Mouse (Mus musculus) CH12.LX (cell line): ENCODE measurements around the gene Rc3h1. TPM values are rescaled to one million over a fixed set of nuclear protein-coding genes. Genes with fewer than 3 reads are reported as not detected.

Experiments used
- DNase-seq: peaks from one replicate; pipeline ENCODE4 v3.0.0-alpha.2; 2013; ENCODE audit errors: extremely low read depth
- H3K27ac ChIP-seq: 2 replicates; pipeline ENCODE4 v1.5.1; 2012; ENCODE audit warnings: low read depth, mild to moderate bottlenecking, control low read depth, moderate library complexity; ENCODE audit not compliant: insufficient read depth
- H3K27me3 ChIP-seq: replicated peaks from 2 replicates; pipeline ENCODE3; 2012; ENCODE audit warnings: inconsistent platforms
- H3K36me3 ChIP-seq, 2 experiments: replicated peaks in 1 of 2; 2 replicates each; pipeline versions ENCODE3 to v1.6.1; 2012; ENCODE audit warnings: inconsistent platforms in 1 of 2, low read length in 1 of 2, mild to moderate bottlenecking in 1 of 2, mixed read lengths in 1 of 2, moderate library complexity in 1 of 2; ENCODE audit not compliant: control insufficient read depth in 1 of 2, insufficient read depth in 1 of 2
- H3K4me1 ChIP-seq, 2 experiments: 2 replicates each; pipeline ENCODE4 v1.6.1; 2012; ENCODE audit warnings: inconsistent platforms in 1 of 2, moderate library complexity in 1 of 2; ENCODE audit not compliant: insufficient read depth in 2 of 2, control insufficient read depth in 1 of 2
- H3K4me2 ChIP-seq: 2 replicates; pipeline ENCODE4 v1.6.1; 2012; ENCODE audit warnings: low read depth, mild to moderate bottlenecking, control low read depth; ENCODE audit not compliant: poor library complexity, insufficient read depth, severe bottlenecking
- H3K4me3 ChIP-seq, 3 experiments: fragments of 150-350 bp in 1 of 3; sonication (generic) in 1 of 3; replicated peaks in 1 of 3; 2 replicates each; pipeline versions ENCODE3 to v1.5.1; 2011 to 2012; ENCODE audit warnings: low read depth in 2 of 3, low read length in 2 of 3, mild to moderate bottlenecking in 2 of 3, moderate library complexity in 2 of 3, control low read depth in 1 of 3, improper control_type of control experiment in 1 of 3, inconsistent platforms in 1 of 3, mixed read lengths in 1 of 3; ENCODE audit not compliant: poor library complexity in 1 of 3
- H3K79me2 ChIP-seq: replicated peaks from 2 replicates; pipeline ENCODE4 v1.6.1; 2012; ENCODE audit warnings: mild to moderate bottlenecking, moderate library complexity; ENCODE audit not compliant: control insufficient read depth, poor library complexity, insufficient read depth, severe bottlenecking; ENCODE audit errors: extremely low read depth
- H3K9ac ChIP-seq: 2 replicates; pipeline ENCODE4 v1.6.1; 2012; ENCODE audit warnings: low read depth, mild to moderate bottlenecking, control low read depth, moderate library complexity; ENCODE audit not compliant: insufficient read depth
- H3K9me3 ChIP-seq: replicated peaks from 2 replicates; pipeline ENCODE3; 2012; ENCODE audit warnings: low read length, inconsistent platforms, mixed read lengths
- BHLHE40 ChIP-seq: IDR thresholded peaks from 2 replicates; pipeline ENCODE4 v1.6.1; 2011; ENCODE audit warnings: mild to moderate bottlenecking, low read depth, low read length, improper control_type of control experiment
- CHD2 ChIP-seq: IDR thresholded peaks from 2 replicates; pipeline ENCODE4 v1.6.1; 2011; ENCODE audit warnings: low read length, improper control_type of control experiment
- CTCF ChIP-seq, 2 experiments: IDR thresholded peaks in 1 of 2; conservative IDR thresholded peaks in 1 of 2; 2 replicates each; pipeline ENCODE4 v1.5.1; 2011 to 2012; ENCODE audit warnings: low read depth in 2 of 2, low read length in 2 of 2, improper control_type of control experiment in 1 of 2, inconsistent platforms in 1 of 2, mild to moderate bottlenecking in 1 of 2, moderate library complexity in 1 of 2
- ELF1 ChIP-seq: IDR thresholded peaks from 2 replicates; pipeline ENCODE4 v1.6.1; 2014; ENCODE audit warnings: low read depth, mild to moderate bottlenecking, inconsistent platforms, low read length, improper control_type of control experiment
- HCFC1 ChIP-seq: IDR thresholded peaks from 2 replicates; pipeline ENCODE4 v1.6.1; 2012; ENCODE audit warnings: low read depth, mild to moderate bottlenecking, inconsistent platforms, low read length, improper control_type of control experiment
- JUN ChIP-seq: IDR thresholded peaks from 2 replicates; pipeline ENCODE4 v1.6.1; 2011; ENCODE audit warnings: low read depth, mild to moderate bottlenecking, low read length, improper control_type of control experiment, moderate library complexity; ENCODE audit not compliant: insufficient read depth
- JUND ChIP-seq: conservative IDR thresholded peaks from 2 replicates; pipeline ENCODE4 v1.6.1; 2011; ENCODE audit warnings: low read depth, low read length, improper control_type of control experiment
- KAT2A ChIP-seq: IDR thresholded peaks from 2 replicates; pipeline ENCODE4 v1.6.1; 2012; ENCODE audit warnings: low read length, improper control_type of control experiment, inconsistent platforms; ENCODE audit not compliant: insufficient replicate concordance
- MAZ ChIP-seq: IDR thresholded peaks from 2 replicates; pipeline ENCODE4 v1.6.1; 2012; ENCODE audit warnings: low read depth, mild to moderate bottlenecking, inconsistent platforms, low read length, improper control_type of control experiment, moderate library complexity
- MEF2A ChIP-seq: IDR thresholded peaks from 2 replicates; pipeline ENCODE4 v1.6.1; 2014; ENCODE audit warnings: low read depth, mild to moderate bottlenecking, inconsistent platforms, low read length, improper control_type of control experiment, borderline replicate concordance
- PAX5 ChIP-seq: IDR thresholded peaks from 2 replicates; pipeline ENCODE4 v1.6.1; 2012; ENCODE audit warnings: low read length, inconsistent platforms, mixed read lengths
- POLR2A ChIP-seq: IDR thresholded peaks from 2 replicates; pipeline ENCODE4 v1.6.1; 2011; ENCODE audit warnings: low read depth, mild to moderate bottlenecking, improper control_type of control experiment, low read length
- POLR2AphosphoS2 ChIP-seq: IDR thresholded peaks from 2 replicates; pipeline ENCODE4 v1.6.1; 2011; ENCODE audit warnings: low read depth, low read length, improper control_type of control experiment
- RAD21 ChIP-seq: IDR thresholded peaks from 2 replicates; pipeline ENCODE4 v1.6.1; 2011; ENCODE audit warnings: low read depth, mild to moderate bottlenecking, low read length, improper control_type of control experiment, moderate library complexity
- SIN3A ChIP-seq: IDR thresholded peaks from 2 replicates; pipeline ENCODE4 v1.6.1; 2012; ENCODE audit warnings: low read length, improper control_type of control experiment, inconsistent platforms
- SMC3 ChIP-seq: IDR thresholded peaks from 2 replicates; pipeline ENCODE4 v1.6.1; 2011; ENCODE audit warnings: low read depth, low read length, improper control_type of control experiment
- USF2 ChIP-seq: conservative IDR thresholded peaks from 2 replicates; pipeline ENCODE4 v1.6.1; 2011; ENCODE audit warnings: low read depth, low read length, improper control_type of control experiment
- ZKSCAN1 ChIP-seq: IDR thresholded peaks from 2 replicates; pipeline ENCODE4 v1.6.1; 2012; ENCODE audit warnings: low read depth, inconsistent platforms, low read length, improper control_type of control experiment, borderline replicate concordance
- dilution Hi-C: fragments of 300-500 bp; cut with MboI; formaldehyde crosslinking; loops from 2 replicates; pipeline ENCODE4 v1.14.3; 2020; ENCODE audit warnings: low sequenced_read_pairs; ENCODE audit not compliant: extremely low pct_unique_long_range_greater_than_20kb, extremely low pct_ligation_motif_present
- in situ Hi-C: fragments of 300-500 bp; cut with MboI; formaldehyde crosslinking; loops from 3 replicates; pipeline ENCODE4 v1.14.3; 2019; ENCODE audit warnings: low sequenced_read_pairs, low pct_ligation_motif_present, low pct_unique_long_range_greater_than_20kb, mixed read lengths
- polyA plus RNA-seq: library from polyadenylated mRNA; unstranded; fragments of >175 nt; gene quantifications from 2 replicates; pipeline ENCODE4 v1.2.1, GENCODE M21; 2012; ENCODE audit warnings: low read depth; ENCODE audit not compliant: insufficient read length
- total RNA-seq, 2 experiments: library from RNA; depleted of rRNA; stranded (reverse); fragments of 300-350 nt in 1 of 2; fragments of >200 nt in 1 of 2; gene quantifications; 2 replicates each; pipeline ENCODE4 v1.2.3; 2012 to 2014

The Rc3h1 gene
- total and polyA plus RNA-seq, 3 experiments: 17.8 to 22.5 (median 21.7) TPM

DNA sequence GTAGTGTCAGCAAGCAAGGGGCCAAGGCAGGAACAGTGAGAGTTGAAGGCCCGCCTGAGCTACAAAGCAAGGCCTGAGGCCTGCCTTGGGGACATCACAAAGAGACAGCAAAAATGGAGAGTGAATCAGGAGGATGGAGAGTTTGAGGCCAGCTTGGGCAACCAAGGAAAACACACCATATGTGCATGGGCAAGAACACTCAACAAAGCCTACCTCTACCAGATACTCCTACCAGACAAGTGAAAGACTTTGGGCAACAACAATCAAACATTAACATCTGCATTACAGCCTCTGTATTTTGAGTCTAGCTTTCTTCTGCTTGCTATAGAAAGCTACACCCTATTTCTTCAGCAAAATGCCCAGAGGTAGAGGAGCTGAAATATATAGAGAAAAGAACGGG lies 101.8 kb downstream of the Rc3h1 start:
- Histone ChIP-seq H3K36me3 (peaks cover 37 to 72% of the 10 kb centered on the region in 2 experiments), H3K4me1 (peaks cover 0 to 8% of the 10 kb centered on the region in 2 experiments; a peak in 1 of 4 replicates), H3K4me3 (no peak overlapping the region), H3K9ac (no peak overlapping the region), H3K9me3 (no peaks in the 10 kb centered on the region), H3K27ac (no peak overlapping the region), H3K4me2 (no peak overlapping the region)
- dilution Hi-C loops: no loop called here
- DNase-seq: no peak
- TF ChIP-seq PAX5 (no peak), POLR2AphosphoS2 (peak; percentile 63; the same call in 1 of the 2 replicates), SIN3A (no peak), MAZ (no peak), RAD21 (no peak)
- TF ChIP-seq, all 38 proteins: peak for 1
- in situ Hi-C loops: no loop called here
- Histone ChIP-seq H3K27me3 (no peaks in the 10 kb centered on the region), H3K79me2 (0 out of 2 replicates have a peak, but pooled peaks cover 3% of the 10 kb centered on the region)

DNA sequence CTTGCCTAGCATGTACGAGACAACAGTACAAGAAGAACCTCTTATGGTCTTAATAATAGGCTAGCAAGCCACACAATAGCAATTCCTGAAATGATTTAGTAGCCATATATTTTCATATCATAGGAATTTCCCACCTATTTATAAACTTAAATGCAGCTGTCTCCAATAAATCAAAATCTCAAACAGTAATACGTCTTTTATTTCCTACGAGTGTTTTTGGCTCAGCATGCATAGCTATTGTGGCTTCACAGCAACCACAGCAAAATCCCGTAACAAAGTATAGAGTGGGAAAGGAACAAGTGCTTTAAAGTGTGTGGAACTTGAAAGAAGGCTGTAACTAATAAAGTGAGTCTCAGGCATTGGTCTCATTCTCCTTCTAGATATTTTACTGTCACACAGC lies 104.2 kb downstream of the Rc3h1 start:
- in situ Hi-C loops: no loop called here
- Histone ChIP-seq H3K9me3 (no peaks in the 10 kb centered on the region), H3K9ac (no peak overlapping the region), H3K4me2 (no peak overlapping the region), H3K27me3 (no peaks in the 10 kb centered on the region), H3K4me1 (peaks cover 0 to 8% of the 10 kb centered on the region in 2 experiments; a peak in 1 of 4 replicates), H3K79me2 (0 out of 2 replicates have a peak, but pooled peaks cover 3% of the 10 kb centered on the region), H3K27ac (no peak overlapping the region), H3K4me3 (no peak overlapping the region), H3K36me3 (peaks cover 17 to 53% of the 10 kb centered on the region in 2 experiments)
- DNase-seq: no peak
- dilution Hi-C loops: no loop called here
- TF ChIP-seq MEF2A (no peak), JUN (no peak), ELF1 (no peak), POLR2A (no peak), ZKSCAN1 (no peak), CHD2 (no peak), KAT2A (no peak)

DNA sequence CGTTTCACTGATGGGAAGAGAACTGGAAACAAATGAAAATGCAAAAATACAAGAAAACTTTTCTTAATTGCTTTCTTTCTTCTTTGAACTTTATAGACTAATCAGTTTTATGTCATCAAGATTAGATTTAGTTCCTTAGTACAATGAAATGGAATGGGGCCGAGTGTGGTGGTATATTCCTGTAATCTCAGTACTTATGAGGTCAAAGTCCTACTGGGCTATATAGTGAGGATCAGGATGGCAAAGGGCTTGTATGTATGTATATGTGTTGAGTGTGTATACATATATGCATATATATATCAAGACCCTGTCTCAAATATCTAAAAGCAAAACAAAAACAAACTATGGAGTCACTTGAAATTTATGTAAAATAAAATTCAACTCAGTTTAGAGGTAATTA lies 110.2 kb downstream of the Rc3h1 start:
- Histone ChIP-seq H3K4me1 (no peaks in the 10 kb centered on the region), H3K36me3 (peaks cover 20 to 50% of the 10 kb centered on the region in 2 experiments), H3K9ac (no peak overlapping the region), H3K79me2 (no peaks in the 10 kb centered on the region), H3K4me3 (no peak overlapping the region), H3K27ac (no peak overlapping the region)
- TF ChIP-seq USF2: no peak
- TF ChIP-seq SMC3: no peak
- no peak for TF ChIP-seq JUND
- no peak for TF ChIP-seq CTCF (conservative IDR thresholded peaks at IDR 0.05 in 1 of 2, IDR thresholded peaks at IDR 0.05 in 1 of 2; ENCODE audit: low read depth in 2 of 2, low read length in 2 of 2)
- no peak for TF ChIP-seq HCFC1
- TF ChIP-seq JUN: no peak
- no peak for TF ChIP-seq BHLHE40
- TF ChIP-seq, all 38 proteins: peak for 0
- dilution Hi-C loops: no loop called here
- Histone ChIP-seq H3K9me3 (no peaks in the 10 kb centered on the region), H3K27me3 (no peaks in the 10 kb centered on the region), H3K4me2 (no peak overlapping the region)
- no peak for DNase-seq
- in situ Hi-C loops: no loop called here
